Mouse (Mus musculus) midbrain, embryonic 10.5 days (tissue): ENCODE measurements at regions not wholly inside any gene's neighbourhood (a gene's known extent, or its start where the extent isn't known, plus 50 kb on each side); places are given as distances from the start of the nearest gene placed in this dataset.

Experiments used
- DNase-seq: peaks from one replicate; pipeline ENCODE4 v3.0.0-alpha.2; 2017; ENCODE audit warnings: low spot score
- H3K27ac ChIP-seq: fragments of 300-500 bp; sonication (generic); replicated peaks from 2 replicates; pipeline ENCODE4 v1.5.1; 2016; ENCODE audit warnings: mild to moderate bottlenecking
- H3K27me3 ChIP-seq: fragments of 300-500 bp; sonication (generic); 2 replicates; pipeline ENCODE4 v1.6.1; 2016; ENCODE audit warnings: low read depth, mild to moderate bottlenecking; ENCODE audit not compliant: poor library complexity, severe bottlenecking
- H3K36me3 ChIP-seq: fragments of 300-500 bp; sonication (generic); 2 replicates; pipeline ENCODE4 v1.6.1; 2016; ENCODE audit warnings: mild to moderate bottlenecking, moderate library complexity
- H3K4me1 ChIP-seq: fragments of 300-500 bp; sonication (generic); 2 replicates; pipeline ENCODE4 v1.6.1; 2016
- H3K4me3 ChIP-seq: fragments of 300-500 bp; sonication (generic); 2 replicates; pipeline ENCODE4 v1.5.1; 2016; ENCODE audit warnings: mild to moderate bottlenecking, moderate library complexity
- H3K9me3 ChIP-seq: fragments of 300-500 bp; sonication (generic); replicated peaks from 2 replicates; pipeline ENCODE4 v1.6.1; 2016; ENCODE audit warnings: mild to moderate bottlenecking
- WGBS: fragments of 180-500 bp; shearing (Covaris S2); methylation state at CpG from one replicate; pipeline ENCODE4 v1.1.7; 2016; 5-methylcytosine and 5-hydroxymethylcytosine counted together

GRCm38 (mm10) chr13:46055410-46055809 lies 90.6 kb upstream of the Atxn1 start:
- Histone ChIP-seq H3K27me3 (no peaks in the 10 kb centered on the region), H3K4me3 (no peak overlapping the region), H3K9me3 (no peaks in the 10 kb centered on the region), H3K4me1 (0 out of 2 replicates have a peak, but pooled peaks cover 3% of the 10 kb centered on the region), H3K36me3 (no peaks in the 10 kb centered on the region), H3K27ac (no peak overlapping the region)
- 89% methylated on average over 3 of the region's 3 CpGs for WGBS
- DNase-seq, result no peak

DNA sequence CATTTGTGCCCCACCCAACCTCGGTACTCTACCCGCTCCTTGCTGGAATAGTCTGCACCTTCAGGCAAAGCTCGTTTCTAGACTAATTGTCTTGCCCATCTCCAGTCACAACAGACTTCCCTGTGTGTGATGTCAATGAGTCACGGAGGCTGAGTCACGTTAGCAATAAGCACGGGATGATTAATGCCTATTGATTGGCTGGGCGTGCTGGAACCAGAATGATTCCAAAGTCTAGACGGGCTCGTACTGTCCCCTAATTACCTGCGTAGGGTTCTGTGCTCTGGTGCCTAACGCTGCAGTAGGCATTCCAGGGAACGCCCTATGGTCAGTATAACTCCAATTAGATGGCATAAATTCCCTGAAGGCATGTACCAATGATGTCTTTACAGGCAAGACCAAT lies 78.8 kb upstream of the Atxn1 start:
- peaks cover 38% of the 10 kb centered on the region for H3K4me1 ChIP-seq
- WGBS, result 88% methylated on average over 12 of the region's 12 CpGs

DNA sequence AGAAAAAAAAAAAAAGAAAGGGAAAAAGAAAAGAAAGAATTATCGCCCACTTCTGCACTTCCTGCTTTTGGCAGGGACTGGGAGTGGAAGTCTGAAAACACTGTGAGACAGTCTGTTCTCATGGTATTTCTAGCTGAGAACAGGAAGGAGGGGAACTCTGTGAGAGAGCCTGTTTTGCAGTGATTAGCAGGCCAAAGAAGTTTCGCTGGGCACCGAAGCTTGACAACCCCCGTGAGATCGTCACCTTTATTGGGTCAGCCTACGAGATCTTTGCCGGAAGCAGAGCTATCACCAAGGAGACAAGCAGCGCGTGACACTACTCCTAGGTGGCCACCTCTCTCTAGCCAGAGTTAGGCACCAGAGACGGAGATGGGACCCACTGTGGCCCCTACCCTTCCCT lies 78.2 kb upstream of the Atxn1 start:
- H3K4me3 ChIP-seq, result no peak overlapping the region
- no peaks in the 10 kb centered on the region for H3K9me3 ChIP-seq
- no peak overlapping the region for H3K27ac ChIP-seq
- no peak for DNase-seq
- peaks cover 42% of the 10 kb centered on the region for H3K4me1 ChIP-seq
- no peaks in the 10 kb centered on the region for H3K36me3 ChIP-seq
- H3K27me3 ChIP-seq, result no peaks in the 10 kb centered on the region
- WGBS, result 60% methylated on average over 10 of the region's 10 CpGs

More for the DNA sequence above, 78.8 kb upstream of the Atxn1 start:
- no peaks in the 10 kb centered on the region for H3K9me3 ChIP-seq
- no peak overlapping the region for H3K27ac ChIP-seq
- H3K4me3 ChIP-seq, result no peak overlapping the region
- H3K36me3 ChIP-seq, result no peaks in the 10 kb centered on the region
- DNase-seq, result no peak
- no peaks in the 10 kb centered on the region for H3K27me3 ChIP-seq

DNA sequence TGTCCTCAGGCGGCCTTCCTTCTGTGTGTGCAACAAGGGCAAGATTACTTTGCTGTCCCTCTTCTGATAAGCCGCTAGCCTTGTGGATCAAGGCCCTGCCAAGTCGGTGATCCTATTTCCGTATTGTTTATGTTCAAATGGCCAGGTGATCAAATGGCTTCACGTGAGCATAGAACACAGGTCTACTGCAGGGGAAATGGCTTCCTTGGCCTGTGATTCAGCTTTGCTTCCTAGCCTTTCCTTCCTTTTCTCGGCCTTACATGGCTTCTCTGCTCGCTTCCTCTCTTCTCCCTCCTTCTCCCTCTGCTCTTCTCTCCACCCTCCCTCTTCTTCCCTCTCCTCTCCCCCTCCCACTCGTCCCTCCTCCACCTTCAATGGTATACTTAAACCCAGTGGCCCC lies 77.4 kb upstream of the Atxn1 start:
- no peaks in the 10 kb centered on the region for H3K36me3 ChIP-seq
- no peaks in the 10 kb centered on the region for H3K27me3 ChIP-seq
- no peak overlapping the region for H3K4me3 ChIP-seq
- H3K27ac ChIP-seq, result no peak overlapping the region
- 91% methylated on average over 8 of the region's 8 CpGs for WGBS
- no peaks in the 10 kb centered on the region for H3K9me3 ChIP-seq
- peaks cover 42% of the 10 kb centered on the region for H3K4me1 ChIP-seq
- no peak for DNase-seq

DNA sequence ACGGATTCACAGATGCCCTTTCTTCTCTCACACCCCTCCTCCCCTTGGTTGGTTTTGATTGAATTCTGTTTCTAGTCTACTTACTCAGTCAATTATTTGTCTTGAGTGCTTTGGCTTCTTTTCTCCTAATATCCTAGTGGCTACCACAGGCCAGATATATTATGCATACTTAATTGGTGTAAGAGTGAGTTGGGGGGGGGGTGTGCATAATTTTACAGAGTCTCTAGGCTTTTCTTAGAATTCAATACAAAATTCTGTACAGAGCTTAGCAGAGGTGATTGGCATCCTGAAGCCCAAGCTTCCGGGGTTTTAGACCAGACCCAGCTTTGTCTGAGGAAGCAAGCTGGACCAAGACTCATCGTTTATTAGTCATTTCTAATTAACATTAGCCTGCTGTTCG lies 76.7 kb upstream of the Atxn1 start:
- WGBS, result 91% methylated on average over 4 of the region's 4 CpGs
- Histone ChIP-seq H3K9me3 (no peaks in the 10 kb centered on the region), H3K27ac (0 out of 2 replicates have a peak overlapping the region, but pooled peaks have one; percentile 23), H3K4me3 (no peak overlapping the region), H3K36me3 (no peaks in the 10 kb centered on the region), H3K27me3 (no peaks in the 10 kb centered on the region), H3K4me1 (peaks cover 42% of the 10 kb centered on the region)
- DNase-seq, result no peak

DNA sequence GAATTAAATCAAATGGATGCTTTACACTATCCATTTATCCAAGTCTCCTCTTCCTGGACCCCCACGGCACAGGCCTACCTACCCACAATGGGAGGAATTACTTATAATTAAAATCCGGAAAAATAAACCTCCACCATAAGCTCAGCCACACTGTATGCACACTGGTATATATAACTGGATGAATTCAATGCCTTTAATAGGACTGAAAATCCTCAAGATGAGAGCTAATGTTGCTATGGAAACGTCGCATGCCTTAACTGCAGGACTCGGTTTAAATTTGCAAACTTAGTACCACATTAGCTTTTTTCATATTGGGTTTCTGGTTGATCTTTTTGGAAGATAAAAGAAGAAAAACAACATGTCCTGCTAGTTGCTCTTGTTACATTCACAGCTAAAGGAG lies 75.3 kb upstream of the Atxn1 start:
- H3K9me3 ChIP-seq, result no peaks in the 10 kb centered on the region
- H3K27ac ChIP-seq, result 0 out of 2 replicates have a peak overlapping the region, but pooled peaks have one; percentile 13
- 78% methylated on average over 5 of the region's 5 CpGs for WGBS
- no peaks in the 10 kb centered on the region for H3K27me3 ChIP-seq
- peaks cover 42% of the 10 kb centered on the region for H3K4me1 ChIP-seq
- DNase-seq, result no peak
- no peaks in the 10 kb centered on the region for H3K36me3 ChIP-seq
- H3K4me3 ChIP-seq, result no peak overlapping the region

DNA sequence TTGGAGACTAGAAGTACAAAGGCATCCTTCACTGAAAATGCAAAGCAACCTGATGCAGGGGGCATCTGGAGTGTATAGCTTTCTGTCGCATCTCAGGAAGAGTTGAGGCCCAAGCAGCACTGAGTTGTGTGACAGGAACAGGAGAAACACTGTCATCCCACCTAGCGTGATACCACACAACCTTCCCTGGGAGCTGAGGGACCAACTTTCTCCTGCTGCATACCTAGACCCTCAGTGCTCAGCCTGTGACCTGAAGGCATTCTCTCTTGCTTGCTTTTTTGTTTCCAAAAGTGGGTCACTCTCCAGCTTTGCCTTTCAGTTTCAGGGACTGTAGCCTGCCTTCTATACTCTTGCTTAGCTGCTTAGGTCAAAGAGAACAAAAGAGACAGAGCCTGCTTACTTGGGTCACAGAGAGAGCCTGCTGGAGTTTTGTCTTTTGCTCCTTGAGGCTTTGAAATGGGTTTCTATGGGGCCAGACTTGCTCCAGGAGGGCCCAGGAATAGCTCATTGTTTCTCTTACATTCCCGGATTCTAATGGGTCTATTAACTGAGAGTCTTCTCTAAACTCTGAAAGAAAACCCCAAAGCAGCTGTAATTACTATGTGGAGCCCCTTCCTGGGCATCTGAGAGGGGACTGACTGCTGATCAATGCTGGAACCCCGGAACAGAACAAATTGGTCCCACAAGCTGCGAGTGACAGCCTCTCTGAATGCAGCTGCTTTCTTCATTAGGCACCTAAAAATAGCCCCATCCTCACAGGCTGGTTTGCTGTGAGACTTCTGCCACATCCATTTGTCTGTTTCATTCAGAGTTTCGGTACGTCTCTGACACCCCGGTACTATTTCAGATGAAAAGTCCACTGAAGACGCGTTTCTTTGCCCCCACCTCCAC lies 73.9 kb upstream of the Atxn1 start:
- peak overlapping the region; percentile 69 for H3K27ac ChIP-seq
- no peak for DNase-seq

DNA sequence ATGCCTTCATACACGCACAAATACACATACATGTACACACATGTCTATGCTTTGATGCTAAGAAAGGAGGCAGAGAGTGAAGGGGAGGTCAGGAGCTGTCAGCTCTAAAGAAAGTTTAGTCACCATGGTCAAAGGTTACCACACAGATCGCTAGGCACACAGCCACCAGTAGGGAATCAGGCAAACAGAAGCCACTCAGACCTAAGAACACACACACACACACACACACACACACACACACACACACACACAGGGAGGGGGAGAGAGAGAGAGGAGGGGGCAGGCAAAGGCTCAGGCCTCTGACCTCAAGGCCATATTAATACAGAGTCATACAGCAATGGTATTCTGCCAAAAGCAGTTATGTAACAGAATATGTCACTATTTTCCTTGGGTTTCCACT lies 67.5 kb upstream of the Atxn1 start:
- Histone ChIP-seq H3K9me3 (no peaks in the 10 kb centered on the region), H3K4me1 (no peaks in the 10 kb centered on the region), H3K36me3 (no peaks in the 10 kb centered on the region), H3K27ac (no peak overlapping the region), H3K4me3 (no peak overlapping the region), H3K27me3 (no peaks in the 10 kb centered on the region)
- WGBS, result 80% methylated on average over 2 of the region's 2 CpGs
- no peak for DNase-seq

More for the DNA sequence above, 73.9 kb upstream of the Atxn1 start:
- WGBS, result 30% methylated on average over 10 of the region's 10 CpGs
- Histone ChIP-seq H3K4me1 (peaks cover 42% of the 10 kb centered on the region), H3K4me3 (no peak overlapping the region), H3K36me3 (no peaks in the 10 kb centered on the region), H3K27me3 (no peaks in the 10 kb centered on the region), H3K9me3 (no peaks in the 10 kb centered on the region)

- Histone ChIP-seq H3K36me3 (no peaks in the 10 kb centered on the region), H3K27me3 (no peaks in the 10 kb centered on the region), H3K27ac (no peak overlapping the region), H3K4me1 (peaks cover 16% of the 10 kb centered on the region), H3K4me3 (no peak overlapping the region), H3K9me3 (no peaks in the 10 kb centered on the region)
- DNase-seq, result no peak
- WGBS, result 50% methylated on average over 2 of the region's 2 CpGs
Measured at GRCm38 (mm10) chr13:46026018-46026417, 61.2 kb upstream of the Atxn1 start.

GRCm38 (mm10) chr13:46023630-46024041 lies 58.8 kb upstream of the Atxn1 start:
- no peaks in the 10 kb centered on the region for H3K36me3 ChIP-seq
- H3K27me3 ChIP-seq, result no peaks in the 10 kb centered on the region
- H3K4me3 ChIP-seq, result no peak overlapping the region
- H3K4me1 ChIP-seq, result peaks cover 28% of the 10 kb centered on the region
- no peak overlapping the region for H3K27ac ChIP-seq
- WGBS, result 85% methylated on average over 5 of the region's 5 CpGs
- no peaks in the 10 kb centered on the region for H3K9me3 ChIP-seq
- DNase-seq, result no peak

- no peaks in the 10 kb centered on the region for H3K9me3 ChIP-seq
- DNase-seq, result no peak
- no peak overlapping the region for H3K4me3 ChIP-seq
- H3K36me3 ChIP-seq, result no peaks in the 10 kb centered on the region
- WGBS, result 54% methylated on average over 5 of the region's 5 CpGs
- H3K27ac ChIP-seq, result no peak overlapping the region
- H3K4me1 ChIP-seq, result peaks cover 28% of the 10 kb centered on the region
- H3K27me3 ChIP-seq, result no peaks in the 10 kb centered on the region
Measured at GRCm38 (mm10) chr13:46023187-46023586, 58.4 kb upstream of the Atxn1 start.

GRCm38 (mm10) chr13:46020945-46021835 lies 56.4 kb upstream of the Atxn1 start:
- WGBS, result 91% methylated on average over 6 of the region's 6 CpGs
- DNase-seq, result no peak
- H3K27ac ChIP-seq, result no peak overlapping the region
- no peaks in the 10 kb centered on the region for H3K27me3 ChIP-seq
- H3K4me1 ChIP-seq, result peaks cover 28% of the 10 kb centered on the region
- no peak overlapping the region for H3K4me3 ChIP-seq
- H3K36me3 ChIP-seq, result no peaks in the 10 kb centered on the region
- H3K9me3 ChIP-seq, result no peaks in the 10 kb centered on the region
